Mouse (Mus musculus) brain, adult 2 months (tissue): ENCODE results near the gene Ptprs.

Experiments
- DNase-seq: peaks from one replicate; pipeline ENCODE4 v3.0.0; 2011; ENCODE audit warnings: low read depth, low spot score

Gene Ptprs

GRCm38 (mm10) chr17:56380286-56380685, 96.0 kb downstream of the Ptprs start:
- DNase-seq: peak; percentile 85

GRCm38 (mm10) chr17:56379281-56379834, 96.9 kb downstream of the Ptprs start:
- DNase-seq: peak; percentile 33

GRCm38 (mm10) chr17:56374851-56375250, 101.4 kb downstream of the Ptprs start:
- DNase-seq: peak; percentile 63

DNA sequence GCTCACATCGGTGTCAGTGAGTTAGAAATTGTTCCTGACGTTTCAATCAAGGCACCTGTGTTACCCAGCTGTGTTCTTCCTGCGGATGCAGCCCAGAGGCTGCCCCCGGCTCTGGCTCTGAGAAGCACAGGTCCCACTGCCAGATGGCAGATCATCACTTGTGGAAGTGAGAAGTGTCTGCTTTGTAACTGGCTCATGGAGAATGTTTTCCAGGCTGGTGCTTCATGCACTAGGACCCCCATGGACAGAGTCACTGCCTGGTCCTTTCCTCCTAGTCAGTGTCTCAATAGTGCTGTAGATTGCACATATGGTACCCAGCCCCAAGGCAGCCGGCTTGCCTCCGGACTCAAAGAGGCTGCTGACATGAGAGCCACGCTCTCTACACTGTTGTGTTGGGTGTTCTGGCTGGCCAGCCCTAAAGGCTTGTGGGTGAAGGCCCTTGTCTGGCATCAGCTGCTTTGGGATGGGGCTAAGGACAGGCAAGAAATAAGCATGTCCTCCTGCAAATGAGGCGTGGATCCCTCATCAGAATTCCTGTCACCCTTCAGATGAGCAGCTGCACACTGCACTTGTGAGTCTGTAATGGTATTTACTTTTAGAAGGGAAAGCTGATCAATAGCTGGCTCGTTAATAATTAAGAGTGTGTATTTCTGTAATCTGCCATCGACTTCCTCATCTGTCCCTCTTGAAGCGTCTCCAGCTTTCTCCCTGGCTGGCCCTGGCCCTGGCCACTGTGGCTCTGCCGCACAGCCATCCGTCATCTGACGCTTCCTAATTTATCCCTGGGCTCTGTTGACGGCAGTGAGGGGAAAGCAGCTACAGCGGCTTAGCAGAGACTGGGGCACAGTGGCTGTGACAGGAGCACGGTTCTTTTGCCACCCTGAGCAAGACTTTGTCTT, 102.9 kb downstream of the Ptprs start:
- DNase-seq: peak; percentile 62

- peak; percentile 75 for DNase-seq
These were observed 104.2 kb downstream of the Ptprs start for GRCm38 (mm10) chr17:56372109-56372508.

GRCm38 (mm10) chr17:56371029-56371660, 105.1 kb downstream of the Ptprs start:
- peak; percentile 94 for DNase-seq

- peak; percentile 81 for DNase-seq
These were observed 106.2 kb downstream of the Ptprs start for GRCm38 (mm10) chr17:56370090-56370489.

GRCm38 (mm10) chr17:56368291-56368790, 107.9 kb downstream of the Ptprs start:
- no peak for DNase-seq

DNA sequence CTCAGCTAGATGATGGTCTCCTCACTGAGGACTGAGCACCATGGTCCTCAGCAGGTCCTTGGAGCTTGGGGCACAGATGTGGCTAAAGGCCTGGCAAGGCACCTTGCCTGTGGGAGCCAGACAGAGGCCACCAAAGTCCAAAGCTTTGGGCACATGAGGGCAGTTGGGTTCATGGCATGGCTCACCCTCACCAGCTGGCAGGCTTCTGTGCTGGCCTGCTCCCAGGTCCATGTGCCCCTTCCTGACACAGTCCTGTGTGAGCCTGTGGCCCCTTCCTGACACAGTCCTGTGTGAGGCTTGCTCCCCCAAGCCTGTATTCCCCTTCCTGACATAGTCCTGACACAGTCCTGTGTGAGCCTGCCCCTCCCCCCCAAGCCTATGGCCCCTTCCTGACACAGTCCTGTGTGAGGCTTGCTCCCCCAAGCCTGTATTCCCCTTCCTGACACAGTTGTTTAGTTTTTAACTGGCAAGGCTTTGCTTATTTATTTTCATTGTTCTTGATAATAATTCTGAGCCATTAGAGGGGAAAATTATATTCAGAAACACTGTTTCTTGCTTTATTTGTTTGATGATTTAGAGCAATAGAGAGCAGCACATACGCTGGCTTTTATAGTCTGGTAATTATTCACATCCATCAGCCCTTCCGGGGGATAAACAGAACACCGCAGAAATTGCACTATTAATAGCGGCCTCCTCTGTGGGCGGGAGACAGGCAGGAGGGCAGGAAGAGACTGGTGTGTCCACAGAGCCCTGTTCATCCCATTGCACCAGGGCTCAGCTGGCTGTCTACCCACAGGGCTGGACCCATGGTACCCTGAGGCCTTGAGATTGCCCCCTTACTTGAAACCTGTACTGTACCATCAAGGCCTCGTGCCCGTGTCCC, 110.3 kb downstream of the Ptprs start:
- peak; percentile 79 for DNase-seq
